Mouse (Mus musculus) CH12.LX (cell line): ENCODE results near the gene Lrrc8a.

Experiments used
- CTCF ChIP-seq, 2 experiments: IDR thresholded peaks in 1 of 2; conservative IDR thresholded peaks in 1 of 2; 2 replicates each; pipeline ENCODE4 v1.5.1; 2011 to 2012; ENCODE audit warnings: low read depth in 2 of 2, low read length in 2 of 2, improper control_type of control experiment in 1 of 2, inconsistent platforms in 1 of 2, mild to moderate bottlenecking in 1 of 2, moderate library complexity in 1 of 2
- E2F4 ChIP-seq: IDR thresholded peaks from 2 replicates; pipeline ENCODE4 v1.6.1; 2011; ENCODE audit warnings: low read depth, low read length, improper control_type of control experiment; ENCODE audit not compliant: insufficient replicate concordance
- EP300 ChIP-seq: IDR thresholded peaks from 2 replicates; pipeline ENCODE4 v1.6.1; 2011; ENCODE audit warnings: low read length, improper control_type of control experiment
- KAT2A ChIP-seq: IDR thresholded peaks from 2 replicates; pipeline ENCODE4 v1.6.1; 2012; ENCODE audit warnings: low read length, improper control_type of control experiment, inconsistent platforms; ENCODE audit not compliant: insufficient replicate concordance
- MAFK ChIP-seq: IDR thresholded peaks from 2 replicates; pipeline ENCODE4 v1.6.1; 2011; ENCODE audit warnings: low read length, improper control_type of control experiment; ENCODE audit not compliant: insufficient replicate concordance
- POLR2A ChIP-seq: IDR thresholded peaks from 2 replicates; pipeline ENCODE4 v1.6.1; 2011; ENCODE audit warnings: low read depth, mild to moderate bottlenecking, improper control_type of control experiment, low read length
- RCOR1 ChIP-seq: conservative IDR thresholded peaks from 2 replicates; pipeline ENCODE4 v1.6.1; 2012; ENCODE audit warnings: low read depth, mild to moderate bottlenecking, inconsistent platforms, low read length, improper control_type of control experiment
- SMC3 ChIP-seq: IDR thresholded peaks from 2 replicates; pipeline ENCODE4 v1.6.1; 2011; ENCODE audit warnings: low read depth, low read length, improper control_type of control experiment

DNA sequence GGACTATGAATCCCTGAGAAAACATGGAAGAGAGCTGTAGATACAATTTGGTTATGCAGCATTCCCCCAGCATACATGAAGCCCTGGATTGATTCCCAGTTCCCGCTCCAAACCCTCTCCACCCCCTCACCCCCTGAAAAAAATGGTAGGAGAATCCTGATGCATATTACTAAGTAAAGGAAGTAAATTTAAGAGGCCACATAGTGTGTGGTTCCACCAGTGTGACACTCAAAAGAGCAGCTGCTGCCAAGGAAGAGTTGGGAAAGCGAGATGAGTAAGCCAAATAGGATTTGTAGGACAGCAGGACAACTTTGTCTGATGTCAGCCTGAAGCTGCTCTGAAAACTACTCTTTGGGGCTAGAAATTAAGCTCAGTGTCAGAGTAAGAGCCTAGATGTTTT is 74.0 kb downstream of the Lrrc8a start:
- TF ChIP-seq E2F4 (no peak), KAT2A (no peak), RCOR1 (no peak), EP300 (no peak), MAFK (no peak), CTCF (conservative IDR thresholded peaks at IDR 0.05 in 1 of 2, IDR thresholded peaks at IDR 0.05 in 1 of 2; ENCODE audit: low read depth in 2 of 2, low read length in 2 of 2) (no peak), SMC3 (no peak), POLR2A (no peak)
